Mouse (Mus musculus) CD4-positive, CD25-positive, alpha-beta regulatory T cell, adult 4 months (primary cell): Measurements from ENCODE around the gene Dtx3. TPM values are rescaled to one million over a fixed set of nuclear protein-coding genes. Genes with fewer than 3 reads are reported as not detected.
"Not testable (repeated sequence)": the region's sequence is repeated elsewhere in the genome, so short reads cannot be mapped to it uniquely, and the experiment has no call there.

Experiments
- ATAC-seq: one replicate; pipeline ENCODE4 v1.8.0; 2017
- polyA plus RNA-seq, 2 experiments: library from polyadenylated mRNA; unstranded; fragments of 100-300 nt; shearing (Covaris generic); gene quantifications; one replicate each; pipeline ENCODE4 v1.2.1; 2017

Dtx3 gene
- polyA plus RNA-seq, 2 experiments from 2014 or later, result 39.4 to 42.2 TPM

- ATAC-seq, result no peak
These were observed 9.1 kb upstream of the Dtx3 start for GRCm38 (mm10) chr10:127204589-127204988.

GRCm38 (mm10) chr10:127203106-127203505 is 7.6 kb upstream of the Dtx3 start:
- ATAC-seq, result no peak

- ATAC-seq, result no peak
These were observed 4.8 kb upstream of the Dtx3 start for GRCm38 (mm10) chr10:127200279-127200678.

- ATAC-seq, result no peak
These were observed 3.9 kb upstream of the Dtx3 start for GRCm38 (mm10) chr10:127199474-127199873.

GRCm38 (mm10) chr10:127199068-127199467 is 3.5 kb upstream of the Dtx3 start:
- no peak for ATAC-seq

GRCm38 (mm10) chr10:127198492-127198891 is 3.0 kb upstream of the Dtx3 start:
- ATAC-seq, result no peak

GRCm38 (mm10) chr10:127197505-127198110 is 2.1 kb upstream of the Dtx3 start:
- no peak for ATAC-seq

GRCm38 (mm10) chr10:127197104-127197503 is 1.6 kb upstream of the Dtx3 start:
- ATAC-seq, result no peak

GRCm38 (mm10) chr10:127196392-127196791 is 864 bp upstream of the Dtx3 start:
- no peak for ATAC-seq

GRCm38 (mm10) chr10:127194428-127195327 is 850 bp downstream of the Dtx3 start:
- ATAC-seq, result peak; percentile 36

- no peak for ATAC-seq
These were observed 2.5 kb downstream of the Dtx3 start for GRCm38 (mm10) chr10:127193011-127193410.

GRCm38 (mm10) chr10:127192057-127192328 is 3.5 kb downstream of the Dtx3 start:
- not testable (repeated sequence) for ATAC-seq

- no peak for ATAC-seq
These were observed 4.1 kb downstream of the Dtx3 start for GRCm38 (mm10) chr10:127191191-127192056.

- no peak for ATAC-seq
These were observed 4.9 kb downstream of the Dtx3 start for GRCm38 (mm10) chr10:127190398-127191190.

GRCm38 (mm10) chr10:127189651-127190381 is 5.7 kb downstream of the Dtx3 start, which contains the start of gene Arhgef25:
Arhgef25 (minus strand) TSS chr10:127190083.
- no peak for ATAC-seq

GRCm38 (mm10) chr10:127189116-127189650 is 6.3 kb downstream of the Dtx3 start:
- peak; percentile 39 for ATAC-seq

- ATAC-seq, result peak; percentile 31
These were observed 6.9 kb downstream of the Dtx3 start for GRCm38 (mm10) chr10:127188465-127189115.

- no peak for ATAC-seq
These were observed 7.5 kb downstream of the Dtx3 start for GRCm38 (mm10) chr10:127188079-127188453.

GRCm38 (mm10) chr10:127187371-127188078 is 8.0 kb downstream of the Dtx3 start:
- ATAC-seq, result no peak

GRCm38 (mm10) chr10:127186451-127186850 is 9.1 kb downstream of the Dtx3 start:
- ATAC-seq, result no peak
